In the genomic region with DNA sequence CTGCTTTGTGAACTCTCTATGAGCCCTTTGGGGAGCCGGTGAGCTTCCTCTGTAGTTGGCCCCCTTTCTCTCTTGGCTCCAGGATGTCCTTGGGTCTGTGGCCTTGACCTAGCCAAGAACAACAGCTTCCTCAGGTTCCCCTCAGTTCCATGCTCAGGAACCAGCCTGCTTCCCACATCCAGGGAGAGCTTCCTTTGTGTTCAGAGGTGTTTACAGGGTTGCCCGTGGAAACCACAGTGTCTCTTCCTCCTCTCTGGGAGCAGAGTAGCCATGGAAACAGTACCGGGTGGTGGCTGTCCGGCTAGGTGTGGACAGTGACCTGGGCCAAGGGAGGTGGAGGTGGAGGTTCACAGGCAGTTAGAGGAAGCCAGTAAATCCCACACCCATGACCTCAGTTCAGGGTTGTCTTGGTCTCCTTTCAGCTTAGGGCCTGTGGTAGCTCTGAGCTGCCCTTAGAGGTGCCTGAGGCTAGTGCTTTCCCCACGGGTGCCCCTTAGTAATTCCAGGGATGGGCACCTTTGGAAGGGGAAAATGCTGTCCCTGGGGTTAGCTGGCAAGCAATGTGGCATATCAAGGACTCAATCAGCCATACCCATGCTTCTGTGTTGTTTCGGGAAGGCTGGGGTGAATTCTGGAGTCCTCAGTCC, we compare ENCODE assay signal across 8 mouse cellular contexts. TPM values are rescaled to one million over a fixed set of nuclear protein-coding genes. Genes with fewer than 3 reads are reported as not detected.
DNase-seq lines count a peak whose midpoint lies in the region; ATAC-seq and TF ChIP-seq lines count a peak whose summit lies in the region.

No protein-coding gene starts in this region.

- ATAC-seq in frontal cortex, adult (ENCODE audit: low TSS enrichment): 0 out of 2 replicates have a peak, but pooled peaks have one; percentile 33
- ATAC-seq in hindbrain, postnatal 0 days: peak; percentile 77
- peak; percentile 40; the same call in 1 of the 2 replicates for ATAC-seq in stomach, postnatal 0 days (ENCODE audit: low FRiP score, low TSS enrichment)
- ATAC-seq in activated CD4-positive, CD25-positive, alpha-beta regulatory T cell, adult 4 months: no peak

- no peak for TF ChIP-seq EP300 in stomach, postnatal 0 days (optimal IDR thresholded peaks at IDR 0.05)

- TF ChIP-seq CTCF in hindbrain, postnatal 0 days (IDR thresholded peaks at IDR 0.05; ENCODE audit: low read depth): no peak
- TF ChIP-seq CTCF in stomach, postnatal 0 days (IDR thresholded peaks at IDR 0.05; ENCODE audit: low read depth): no peak

- no peak overlapping the region for H3K27ac ChIP-seq in hindbrain, postnatal 0 days
- no peak overlapping the region for H3K27ac ChIP-seq in stomach, postnatal 0 days (replicated peaks)

- no peaks in the 10 kb centered on the region for H3K9me3 ChIP-seq in hindbrain, postnatal 0 days (ENCODE audit: low read length)
- H3K9me3 ChIP-seq in stomach, postnatal 0 days (ENCODE audit: control insufficient read depth, low read length): no peaks in the 10 kb centered on the region

- no peaks in the 10 kb centered on the region for H3K27me3 ChIP-seq in hindbrain, postnatal 0 days (ENCODE audit: insufficient read depth, low read length)
- H3K27me3 ChIP-seq in stomach, postnatal 0 days (ENCODE audit: control insufficient read depth, insufficient read depth, low read length): no peaks in the 10 kb centered on the region

- no peak for DNase-seq in frontal cortex, adult 2 months (ENCODE audit: extremely low spot score in 1 of 2, low spot score in 1 of 2)
- DNase-seq in ovary, adult 18-20 months (ENCODE audit: low spot score): peak; percentile 6
- DNase-seq in ovary, postnatal 14 days (ENCODE audit: low spot score): no peak
- DNase-seq in hindbrain, postnatal 0 days (ENCODE audit: low spot score): peak; percentile 33
- DNase-seq in stomach, postnatal 0 days (ENCODE audit: low spot score): peak; percentile 25
- no peak for DNase-seq in layer of hippocampus, postnatal 10 days (ENCODE audit: low spot score in 2 of 2)

- 0 out of 2 replicates have a peak, but pooled peaks cover 5% of the 10 kb centered on the region for H3K4me1 ChIP-seq in hindbrain, postnatal 0 days (ENCODE audit: insufficient read depth, low read length)
- H3K4me1 ChIP-seq in stomach, postnatal 0 days (replicated peaks; ENCODE audit: control insufficient read depth, insufficient read depth): no peaks in the 10 kb centered on the region

- H3K4me3 ChIP-seq in hindbrain, postnatal 0 days (ENCODE audit: low read length): no peak overlapping the region
- H3K4me3 ChIP-seq in stomach, postnatal 0 days (ENCODE audit: low read depth, low read length): no peak overlapping the region

- WGBS in hindbrain, postnatal 0 days: 46% methylated on average over 6 of the region's 6 CpGs
- 53% methylated on average over 6 of the region's 6 CpGs for WGBS in stomach, postnatal 0 days

- H3K36me3 ChIP-seq in hindbrain, postnatal 0 days (ENCODE audit: insufficient read depth, low read length): no peaks in the 10 kb centered on the region
- no peaks in the 10 kb centered on the region for H3K36me3 ChIP-seq in stomach, postnatal 0 days (ENCODE audit: control insufficient read depth, insufficient read depth, low read length)

- H3K4me2 ChIP-seq in hindbrain, postnatal 0 days (ENCODE audit: low read depth, low read length): no peak overlapping the region
- no peak overlapping the region for H3K4me2 ChIP-seq in stomach, postnatal 0 days (replicated peaks; ENCODE audit: low read depth)

- H3K9ac ChIP-seq in hindbrain, postnatal 0 days (replicated peaks; ENCODE audit: low read length): no peak overlapping the region
- H3K9ac ChIP-seq in stomach, postnatal 0 days (ENCODE audit: low read length): no peak overlapping the region

RNA-seq across cellular contexts. Expression of gene Rin3, which starts 40.6 kb away (rescaled TPM):
- polyA plus RNA-seq in frontal cortex, adult 2 months (2012; rRNA removed): 1.5 and 1.7 TPM in 2 replicates
- total RNA-seq in hindbrain, postnatal 0 days (2014; rRNA removed): 2.0 and 3.2 TPM in 2 replicates
- polyA plus RNA-seq in hindbrain, postnatal 0 days (2015; fragmentation: Nextera tagmentation; extraction: Ambion mirVana): 1.7 and 1.8 TPM in 2 replicates
- polyA plus RNA-seq in stomach, postnatal 0 days (2015; fragmentation: Nextera tagmentation; extraction: Ambion mirVana): 2.9 and 3.0 TPM in 2 replicates
- 10 to 100 TPM; 41.7 to 60.6 TPM for polyA plus RNA-seq in activated CD4-positive, CD25-positive, alpha-beta regulatory T cell, adult 4 months (2017; shearing (Covaris generic))
- total RNA-seq in layer of hippocampus, postnatal 10 days (2021): 1 to 10 TPM; 3.5 to 3.8 TPM

Comparison
In these comparisons a context has a peak if more than half of its experiments do, and no peak if none do; other contexts are left out.
1. DNase-seq: peak in ovary, adult 18-20 months (single experiment), hindbrain, postnatal 0 days (single experiment) and stomach, postnatal 0 days (single experiment); none in frontal cortex, adult 2 months (0 of 2), ovary, postnatal 14 days (single experiment) and layer of hippocampus, postnatal 10 days (0 of 2).
2. RNA of gene Rin3, which starts 40.6 kb away (polyA plus RNA-seq): 41.7 to 60.6 TPM in activated CD4-positive, CD25-positive, alpha-beta regulatory T cell, adult 4 months; 2.9 to 3.0 TPM in stomach, postnatal 0 days, 1.5 to 1.7 TPM in frontal cortex, adult 2 months and 1.7 to 1.8 TPM in hindbrain, postnatal 0 days; every median in the first group is over 10 times any median in the second.